Mouse (Mus musculus): ENCODE measurements at regions not wholly inside any gene's neighbourhood (a gene's known extent, or its start where the extent isn't known, plus 50 kb on each side); places are given as distances from the start of the nearest gene placed in this dataset.

- no peak for TF ChIP-seq MAFK (IDR thresholded peaks at IDR 0.05; ENCODE audit: insufficient read depth, low read depth, low read length)
- TF ChIP-seq ZC3H11A (IDR thresholded peaks at IDR 0.05; ENCODE audit: borderline replicate concordance, low read depth, low read length), result no peak
- TF ChIP-seq CHD2 (IDR thresholded peaks at IDR 0.05; ENCODE audit: low read depth, low read length), result no peak
- TF ChIP-seq HCFC1 (IDR thresholded peaks at IDR 0.05; ENCODE audit: borderline replicate concordance, insufficient read depth, low read length), result no peak
- TF ChIP-seq ZNF384 (IDR thresholded peaks at IDR 0.05; ENCODE audit: low read depth, low read length), result no peak
- H3K27ac ChIP-seq (ENCODE audit: insufficient read depth, low read depth, low read length, poor library complexity, severe bottlenecking), result no peak overlapping the region
- no peaks in the 10 kb centered on the region for H3K36me3 ChIP-seq (ENCODE audit: control insufficient read depth, insufficient read depth, low read length, poor library complexity, severe bottlenecking)
- no peaks in the 10 kb centered on the region; a peak in 2 of 4 replicates for H3K4me1 ChIP-seq (ENCODE audit: control insufficient read depth in 2 of 2, insufficient read depth in 2 of 2, low read length in 2 of 2, poor library complexity in 1 of 2)
- no peak for DNase-seq (ENCODE audit: low read depth, low spot score)
- H3K4me3 ChIP-seq (ENCODE audit: insufficient read depth in 1 of 2, low read depth in 1 of 2, low read length in 2 of 2, poor library complexity in 1 of 2, severe bottlenecking in 1 of 2), result no peak overlapping the region
- no peaks in the 10 kb centered on the region for H3K9me3 ChIP-seq (ENCODE audit: control insufficient read depth, insufficient read depth, low read depth, low read length)
- in situ Hi-C loops (cut with MboI; ENCODE audit: low sequenced_read_pairs in 2 of 2, unreplicated experiment in 2 of 2), result no loop called here
- no peak overlapping the region for H3K9ac ChIP-seq (ENCODE audit: insufficient read depth, low read depth, low read length, poor library complexity, severe bottlenecking)
These were observed 131.9 kb upstream of the Noct start for GRCm38 (mm10) chr3:51092079-51093028.

DNA sequence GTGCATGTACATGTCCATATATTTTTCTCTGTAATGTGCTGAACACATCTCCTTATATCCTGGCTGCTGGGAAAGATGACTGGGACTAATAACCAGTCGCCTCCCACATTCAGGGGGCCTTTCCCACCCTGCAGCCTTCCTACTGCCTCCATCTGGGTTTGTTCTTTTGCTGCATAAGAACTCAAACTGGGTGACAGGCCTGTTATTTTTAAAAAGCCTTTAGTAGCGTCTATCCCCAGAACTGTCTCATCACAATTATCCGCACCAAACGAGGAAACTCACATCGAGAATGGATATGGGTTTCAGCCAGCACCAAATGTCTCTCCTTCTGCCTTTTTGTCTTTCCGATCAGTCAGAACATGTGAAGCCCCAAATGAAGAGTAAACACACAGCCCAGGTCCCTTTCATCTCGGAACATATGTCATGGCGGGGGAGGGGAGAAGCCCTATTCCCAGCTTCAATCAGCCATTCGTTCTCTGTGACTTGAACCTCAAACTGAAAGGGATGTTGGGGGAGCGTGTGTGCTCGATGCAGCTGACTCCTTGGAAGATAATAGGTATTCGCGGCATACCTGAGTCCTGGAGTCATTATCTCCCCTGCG, 128.3 kb upstream of the Noct start:
- Histone ChIP-seq H3K9me3 (ENCODE audit: control insufficient read depth, insufficient read depth, low read depth, low read length) (no peaks in the 10 kb centered on the region; the same call in 1 of the 2 replicates), H3K4me1 (ENCODE audit: control insufficient read depth in 2 of 2, insufficient read depth in 2 of 2, low read length in 2 of 2, poor library complexity in 1 of 2) (no peaks in the 10 kb centered on the region), H3K9ac (ENCODE audit: insufficient read depth, low read depth, low read length, poor library complexity, severe bottlenecking) (no peak overlapping the region), H3K36me3 (ENCODE audit: control insufficient read depth, insufficient read depth, low read length, poor library complexity, severe bottlenecking) (no peaks in the 10 kb centered on the region), H3K27ac (ENCODE audit: insufficient read depth, low read depth, low read length, poor library complexity, severe bottlenecking) (no peak overlapping the region), H3K4me3 (ENCODE audit: insufficient read depth in 1 of 2, low read depth in 1 of 2, low read length in 2 of 2, poor library complexity in 1 of 2, severe bottlenecking in 1 of 2) (no peak overlapping the region)
- no peak for TF ChIP-seq HCFC1 (IDR thresholded peaks at IDR 0.05; ENCODE audit: borderline replicate concordance, insufficient read depth, low read length)
- no peak for TF ChIP-seq ZC3H11A (IDR thresholded peaks at IDR 0.05; ENCODE audit: borderline replicate concordance, low read depth, low read length)
- TF ChIP-seq CHD2 (IDR thresholded peaks at IDR 0.05; ENCODE audit: low read depth, low read length), result no peak
- TF ChIP-seq MAFK (IDR thresholded peaks at IDR 0.05; ENCODE audit: insufficient read depth, low read depth, low read length), result no peak
- TF ChIP-seq ZNF384 (IDR thresholded peaks at IDR 0.05; ENCODE audit: low read depth, low read length), result no peak
- DNase-seq (ENCODE audit: low read depth, low spot score), result no peak
- in situ Hi-C loops (cut with MboI; ENCODE audit: low sequenced_read_pairs in 2 of 2, unreplicated experiment in 2 of 2), result no loop called here

DNA sequence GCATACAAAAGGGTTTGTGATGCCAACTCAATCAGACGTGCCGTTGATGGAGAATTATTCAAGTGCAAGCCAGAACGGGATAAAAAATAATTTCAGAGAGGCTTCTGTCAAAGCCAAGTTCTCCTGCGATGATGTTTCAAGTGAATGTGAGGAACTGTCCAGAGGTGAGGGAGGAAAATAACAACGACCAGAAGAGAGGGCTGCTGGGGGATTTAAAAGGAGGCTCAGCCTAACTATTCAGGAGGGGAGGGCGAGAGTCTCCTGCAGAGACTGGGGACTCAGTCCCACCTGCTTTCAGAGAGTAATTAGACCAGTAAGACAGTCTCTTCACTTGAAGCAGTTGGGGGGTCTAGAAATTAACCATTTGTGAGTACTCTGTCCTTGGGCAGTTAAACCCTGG, 127.7 kb upstream of the Noct start:
- in situ Hi-C loops (cut with MboI; ENCODE audit: low sequenced_read_pairs in 2 of 2, unreplicated experiment in 2 of 2), result no loop called here
- no peak overlapping the region for H3K27ac ChIP-seq (ENCODE audit: insufficient read depth, low read depth, low read length, poor library complexity, severe bottlenecking)
- no peaks in the 10 kb centered on the region; the same call in 1 of the 2 replicates for H3K9me3 ChIP-seq (ENCODE audit: control insufficient read depth, insufficient read depth, low read depth, low read length)
- no peaks in the 10 kb centered on the region for H3K36me3 ChIP-seq (ENCODE audit: control insufficient read depth, insufficient read depth, low read length, poor library complexity, severe bottlenecking)
- H3K4me1 ChIP-seq (ENCODE audit: control insufficient read depth in 2 of 2, insufficient read depth in 2 of 2, low read length in 2 of 2, poor library complexity in 1 of 2), result no peaks in the 10 kb centered on the region
- no peak overlapping the region for H3K4me3 ChIP-seq (ENCODE audit: insufficient read depth in 1 of 2, low read depth in 1 of 2, low read length in 2 of 2, poor library complexity in 1 of 2, severe bottlenecking in 1 of 2)
- H3K9ac ChIP-seq (ENCODE audit: insufficient read depth, low read depth, low read length, poor library complexity, severe bottlenecking), result no peak overlapping the region
- TF ChIP-seq MAFK (IDR thresholded peaks at IDR 0.05; ENCODE audit: insufficient read depth, low read depth, low read length), result no peak
- no peak for DNase-seq (ENCODE audit: low read depth, low spot score)

GRCm38 (mm10) chr3:51097362-51097761, 126.9 kb upstream of the Noct start:
- TF ChIP-seq MAFK (IDR thresholded peaks at IDR 0.05; ENCODE audit: insufficient read depth, low read depth, low read length) (no peak), HCFC1 (IDR thresholded peaks at IDR 0.05; ENCODE audit: borderline replicate concordance, insufficient read depth, low read length) (no peak), ZC3H11A (IDR thresholded peaks at IDR 0.05; ENCODE audit: borderline replicate concordance, low read depth, low read length) (no peak), ZNF384 (IDR thresholded peaks at IDR 0.05; ENCODE audit: low read depth, low read length) (no peak)
- no peak overlapping the region for H3K27ac ChIP-seq (ENCODE audit: insufficient read depth, low read depth, low read length, poor library complexity, severe bottlenecking)
- no peaks in the 10 kb centered on the region for H3K4me1 ChIP-seq (ENCODE audit: control insufficient read depth in 2 of 2, insufficient read depth in 2 of 2, low read length in 2 of 2, poor library complexity in 1 of 2)
- no peak overlapping the region for H3K9ac ChIP-seq (ENCODE audit: insufficient read depth, low read depth, low read length, poor library complexity, severe bottlenecking)
- no peak overlapping the region for H3K4me3 ChIP-seq (ENCODE audit: insufficient read depth in 1 of 2, low read depth in 1 of 2, low read length in 2 of 2, poor library complexity in 1 of 2, severe bottlenecking in 1 of 2)
- no peak for DNase-seq (ENCODE audit: low read depth, low spot score)
- in situ Hi-C loops (cut with MboI; ENCODE audit: low sequenced_read_pairs in 2 of 2, unreplicated experiment in 2 of 2), result no loop called here
- no peaks in the 10 kb centered on the region for H3K36me3 ChIP-seq (ENCODE audit: control insufficient read depth, insufficient read depth, low read length, poor library complexity, severe bottlenecking)
- H3K9me3 ChIP-seq (ENCODE audit: control insufficient read depth, insufficient read depth, low read depth, low read length), result no peaks in the 10 kb centered on the region; the same call in 1 of the 2 replicates

Measured in ES-E14 (cell line).